Mouse (Mus musculus): ENCODE results near the gene Chn2. TPM values are rescaled to one million over a fixed set of nuclear protein-coding genes. Genes with fewer than 3 reads are reported as not detected.

Chn2 gene
- polyA plus RNA-seq, 1 experiment from 2014 or later: 5.4 TPM

DNA sequence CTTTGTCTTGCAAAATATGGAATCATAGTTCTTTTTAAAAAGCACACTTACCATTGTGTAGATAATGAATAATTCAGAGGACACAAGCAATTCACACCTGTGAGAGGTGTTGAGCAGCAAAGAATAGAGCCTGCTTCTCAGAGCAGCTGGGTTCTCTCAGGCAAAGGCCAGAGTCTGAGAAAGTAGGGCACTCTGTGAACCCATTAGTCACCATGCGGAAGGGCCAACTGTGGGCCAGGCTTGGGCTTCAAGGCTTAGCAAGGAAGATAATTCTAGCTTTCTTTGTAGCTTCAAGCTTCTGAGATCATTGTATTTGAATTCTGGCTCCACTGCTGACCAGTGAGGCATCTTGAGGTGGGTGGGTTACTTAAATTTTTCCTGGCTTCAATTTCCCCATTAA lies 2.8 kb downstream of the Chn2 start:
- peaks cover 19% of the 10 kb centered on the region for H3K27me3 ChIP-seq
- H3K27ac ChIP-seq: no peak overlapping the region
- WGBS: 56% methylated on average over 1 of the region's 1 CpGs

GRCm38 (mm10) chr6:54043536-54043935 lies 4.2 kb downstream of the Chn2 start:
- ATAC-seq (replicated peaks; ENCODE audit: insufficient number of reproducible peaks, insufficient read depth, low FRiP score, low read depth): no peak
- H3K27ac ChIP-seq: no peak overlapping the region
- no peak overlapping the region for H3K4me3 ChIP-seq
- peaks cover 19% of the 10 kb centered on the region for H3K27me3 ChIP-seq
- H3K9me3 ChIP-seq (replicated peaks): no peaks in the 10 kb centered on the region
- H3K36me3 ChIP-seq: no peaks in the 10 kb centered on the region
- 82% methylated on average over 5 of the region's 5 CpGs for WGBS
- no peak overlapping the region for H3K9ac ChIP-seq
- peaks cover 7% of the 10 kb centered on the region for H3K4me1 ChIP-seq (replicated peaks)
- no peak overlapping the region for H3K4me2 ChIP-seq

More for the DNA sequence above, 2.8 kb downstream of the Chn2 start:
- H3K4me2 ChIP-seq: no peak overlapping the region
- no peaks in the 10 kb centered on the region for H3K36me3 ChIP-seq
- H3K4me3 ChIP-seq: no peak overlapping the region
- no peak for ATAC-seq (replicated peaks; ENCODE audit: insufficient number of reproducible peaks, insufficient read depth, low FRiP score, low read depth)
- H3K9ac ChIP-seq: no peak overlapping the region
- H3K4me1 ChIP-seq (replicated peaks): peaks cover 7% of the 10 kb centered on the region
- H3K9me3 ChIP-seq (replicated peaks): no peaks in the 10 kb centered on the region

- Histone ChIP-seq H3K4me1 (replicated peaks) (no peaks in the 10 kb centered on the region), H3K4me3 (no peak overlapping the region), H3K9ac (no peak overlapping the region), H3K4me2 (no peak overlapping the region), H3K27me3 (peaks cover 19% of the 10 kb centered on the region), H3K27ac (no peak overlapping the region), H3K9me3 (replicated peaks) (no peaks in the 10 kb centered on the region), H3K36me3 (no peaks in the 10 kb centered on the region)
- WGBS: 78% methylated on average over 8 of the region's 8 CpGs
- ATAC-seq (replicated peaks; ENCODE audit: insufficient number of reproducible peaks, insufficient read depth, low FRiP score, low read depth): no peak
These were observed 6.7 kb downstream of the Chn2 start for GRCm38 (mm10) chr6:54045748-54046721.

DNA sequence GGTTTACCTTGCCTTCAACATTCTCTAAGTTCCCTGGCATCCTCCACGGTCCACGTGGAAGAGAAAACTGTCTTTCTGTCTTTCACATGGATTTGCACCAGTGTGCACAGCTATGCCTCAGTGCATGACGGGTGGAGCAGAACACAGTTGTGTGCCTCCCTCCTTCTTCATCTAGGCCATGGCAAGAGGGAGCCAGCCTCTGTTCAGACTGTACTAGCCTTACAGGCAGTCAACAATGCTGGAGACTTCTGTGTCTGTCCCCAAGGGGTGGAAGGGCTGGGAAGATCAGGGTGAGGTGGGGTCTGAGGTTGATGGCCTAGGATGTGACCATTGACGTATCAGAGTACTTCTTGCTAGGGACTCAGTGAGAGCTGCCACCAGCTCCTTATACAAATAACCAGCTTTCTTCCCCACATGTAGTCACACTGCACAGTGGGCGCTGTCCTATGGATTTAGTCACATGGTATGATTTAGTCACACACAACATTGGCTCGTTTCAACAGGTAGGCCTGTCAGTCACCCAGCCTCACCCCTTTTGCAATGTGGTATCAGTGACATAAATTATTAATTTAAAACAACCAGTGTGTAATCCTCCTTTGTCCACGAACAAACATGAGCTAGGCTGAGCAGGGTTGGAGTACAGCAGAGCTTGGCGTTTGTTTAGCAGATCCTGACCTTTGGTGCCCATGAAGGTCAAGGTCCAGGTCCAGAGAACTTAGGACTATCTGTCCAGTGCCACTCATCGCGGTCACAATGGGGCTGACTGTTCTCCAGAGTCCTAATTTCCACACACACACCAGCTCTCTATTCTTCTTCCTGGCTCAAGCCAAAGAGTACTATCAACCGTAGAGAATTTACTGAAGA lies 7.8 kb downstream of the Chn2 start:
- WGBS: 79% methylated on average over 11 of the region's 11 CpGs
- Histone ChIP-seq H3K4me3 (no peak overlapping the region), H3K4me1 (replicated peaks) (no peaks in the 10 kb centered on the region), H3K27me3 (peaks cover 12% of the 10 kb centered on the region), H3K9ac (no peak overlapping the region), H3K36me3 (no peaks in the 10 kb centered on the region), H3K4me2 (no peak overlapping the region), H3K27ac (no peak overlapping the region), H3K9me3 (replicated peaks) (no peaks in the 10 kb centered on the region)
- ATAC-seq (replicated peaks; ENCODE audit: insufficient number of reproducible peaks, insufficient read depth, low FRiP score, low read depth): no peak

- 87% methylated on average over 6 of the region's 6 CpGs for WGBS
- H3K36me3 ChIP-seq: no peaks in the 10 kb centered on the region
- no peaks in the 10 kb centered on the region for H3K4me1 ChIP-seq (replicated peaks)
- H3K9me3 ChIP-seq (replicated peaks): no peaks in the 10 kb centered on the region
- H3K4me3 ChIP-seq: no peak overlapping the region
- H3K9ac ChIP-seq: no peak overlapping the region
- 0 out of 2 replicates have a peak, but pooled peaks cover under 1% of the 10 kb centered on the region for H3K27me3 ChIP-seq
- no peak overlapping the region for H3K4me2 ChIP-seq
- H3K27ac ChIP-seq: no peak overlapping the region
- ATAC-seq (replicated peaks; ENCODE audit: insufficient number of reproducible peaks, insufficient read depth, low FRiP score, low read depth): no peak
These were observed 9.4 kb downstream of the Chn2 start for GRCm38 (mm10) chr6:54048768-54049167.

- no peak overlapping the region for H3K4me2 ChIP-seq
- no peaks in the 10 kb centered on the region for H3K36me3 ChIP-seq
- H3K9ac ChIP-seq: no peak overlapping the region
- 71% methylated on average over 7 of the region's 7 CpGs for WGBS
- no peaks in the 10 kb centered on the region for H3K9me3 ChIP-seq (replicated peaks)
- H3K27ac ChIP-seq: no peak overlapping the region
- H3K4me1 ChIP-seq (replicated peaks): no peaks in the 10 kb centered on the region
- H3K27me3 ChIP-seq: no peaks in the 10 kb centered on the region
- no peak for ATAC-seq (replicated peaks; ENCODE audit: insufficient number of reproducible peaks, insufficient read depth, low FRiP score, low read depth)
- H3K4me3 ChIP-seq: no peak overlapping the region
These were observed 11.8 kb downstream of the Chn2 start for GRCm38 (mm10) chr6:54051173-54051572.

DNA sequence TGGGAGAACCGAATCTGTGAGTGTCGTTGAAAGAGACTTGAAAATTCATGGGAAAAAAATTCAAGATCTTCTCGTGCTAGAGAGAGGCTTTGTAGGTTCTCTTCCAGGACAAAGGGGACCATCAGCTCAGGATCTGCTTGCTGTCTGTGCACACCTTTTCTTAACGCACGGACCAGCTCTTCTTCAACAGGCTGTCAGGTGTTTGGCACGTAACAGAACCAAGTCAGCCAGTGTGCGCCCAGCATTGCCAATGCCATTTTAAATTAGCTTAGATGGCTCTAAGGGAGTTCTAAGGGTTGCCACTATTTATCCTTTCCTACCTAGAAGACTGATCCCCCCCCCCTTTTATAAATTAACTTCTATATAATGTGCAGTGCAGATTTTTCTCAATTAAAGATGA lies 12.8 kb downstream of the Chn2 start:
- no peak overlapping the region for H3K9ac ChIP-seq
- H3K27me3 ChIP-seq: no peaks in the 10 kb centered on the region
- WGBS: 88% methylated on average over 7 of the region's 7 CpGs
- H3K4me1 ChIP-seq (replicated peaks): 0 out of 2 replicates have a peak, but pooled peaks cover 1% of the 10 kb centered on the region
- no peaks in the 10 kb centered on the region for H3K36me3 ChIP-seq
- H3K4me2 ChIP-seq: no peak overlapping the region
- no peak for ATAC-seq (replicated peaks; ENCODE audit: insufficient number of reproducible peaks, insufficient read depth, low FRiP score, low read depth)
- no peak overlapping the region for H3K4me3 ChIP-seq
- H3K9me3 ChIP-seq (replicated peaks): no peaks in the 10 kb centered on the region
- no peak overlapping the region for H3K27ac ChIP-seq

- H3K4me2 ChIP-seq: no peak overlapping the region
- H3K36me3 ChIP-seq: no peaks in the 10 kb centered on the region
- H3K27ac ChIP-seq: no peak overlapping the region
- ATAC-seq (replicated peaks; ENCODE audit: insufficient number of reproducible peaks, insufficient read depth, low FRiP score, low read depth): no peak
- 0 out of 2 replicates have a peak, but pooled peaks cover 3% of the 10 kb centered on the region for H3K4me1 ChIP-seq (replicated peaks)
- no peak overlapping the region for H3K9ac ChIP-seq
- WGBS: 71% methylated on average over 1 of the region's 1 CpGs
- H3K9me3 ChIP-seq (replicated peaks): no peaks in the 10 kb centered on the region
- H3K4me3 ChIP-seq: no peak overlapping the region
- H3K27me3 ChIP-seq: no peaks in the 10 kb centered on the region
These were observed 13.3 kb downstream of the Chn2 start for GRCm38 (mm10) chr6:54052666-54053065.

DNA sequence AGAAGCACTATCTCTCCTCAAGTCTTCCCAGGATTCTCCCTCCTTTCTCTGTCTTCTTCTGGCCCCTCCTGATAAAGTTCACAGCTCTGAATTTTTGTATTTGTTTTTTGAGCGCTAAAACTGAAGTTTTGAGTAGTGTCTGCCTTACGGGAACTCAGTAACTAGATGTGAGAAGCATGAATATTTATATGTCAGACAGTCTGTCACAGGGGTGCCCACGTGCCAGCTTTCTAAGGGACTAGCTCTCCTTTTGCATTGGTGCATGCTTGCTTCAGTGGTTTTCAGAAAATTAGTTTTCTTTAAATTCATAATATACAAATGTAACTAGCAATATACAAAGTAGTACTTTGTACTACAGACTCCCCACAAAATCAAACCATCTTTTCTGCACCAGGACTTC lies 14.0 kb downstream of the Chn2 start:
- no peak for ATAC-seq (replicated peaks; ENCODE audit: insufficient number of reproducible peaks, insufficient read depth, low FRiP score, low read depth)

DNA sequence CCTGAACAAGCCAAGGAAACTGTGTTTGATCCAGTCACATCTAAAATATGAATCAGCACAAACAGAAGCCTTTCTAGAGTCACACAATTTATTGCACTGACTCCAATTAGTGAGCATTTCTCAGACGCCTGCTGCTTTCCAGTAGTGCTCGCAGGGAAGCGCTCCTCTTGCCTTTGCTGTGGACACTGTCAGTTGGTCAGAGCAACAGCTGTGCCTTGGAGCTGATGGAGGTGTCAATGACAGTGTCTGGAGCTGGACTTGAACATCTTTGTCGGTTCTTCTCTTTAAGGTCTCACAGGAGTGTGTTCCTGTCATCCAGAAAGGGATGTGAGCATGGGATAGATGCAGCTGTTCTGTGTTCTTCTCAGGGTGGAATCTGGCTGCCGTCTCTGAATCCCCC lies 16.0 kb downstream of the Chn2 start:
- H3K27me3 ChIP-seq: no peaks in the 10 kb centered on the region
- H3K9me3 ChIP-seq (replicated peaks): no peaks in the 10 kb centered on the region
- H3K36me3 ChIP-seq: no peaks in the 10 kb centered on the region
- H3K4me1 ChIP-seq (replicated peaks): 0 out of 2 replicates have a peak, but pooled peaks cover 6% of the 10 kb centered on the region
- no peak overlapping the region for H3K4me3 ChIP-seq
- WGBS: 58% methylated on average over 5 of the region's 5 CpGs
- no peak overlapping the region for H3K4me2 ChIP-seq
- ATAC-seq (replicated peaks; ENCODE audit: insufficient number of reproducible peaks, insufficient read depth, low FRiP score, low read depth): no peak
- H3K27ac ChIP-seq: no peak overlapping the region
- H3K9ac ChIP-seq: no peak overlapping the region

More for the DNA sequence above, 14.0 kb downstream of the Chn2 start:
- 79% methylated on average over 3 of the region's 3 CpGs for WGBS
- Histone ChIP-seq H3K4me3 (no peak overlapping the region), H3K9ac (no peak overlapping the region), H3K9me3 (replicated peaks) (no peaks in the 10 kb centered on the region), H3K27me3 (no peaks in the 10 kb centered on the region), H3K27ac (no peak overlapping the region), H3K4me1 (replicated peaks) (0 out of 2 replicates have a peak, but pooled peaks cover 3% of the 10 kb centered on the region), H3K4me2 (no peak overlapping the region), H3K36me3 (no peaks in the 10 kb centered on the region)
